Mouse (Mus musculus) c-Kit-positive CD71-positive TER-119-positive erythroid progenitor cells, embryonic 14.5 days (primary cell): Measurements from ENCODE around the gene Clhc1.

Source experiments
- DNase-seq: peaks from one replicate; pipeline ENCODE4 v3.0.0-alpha.2; 2013; ENCODE audit warnings: low spot score

The Clhc1 gene

DNA sequence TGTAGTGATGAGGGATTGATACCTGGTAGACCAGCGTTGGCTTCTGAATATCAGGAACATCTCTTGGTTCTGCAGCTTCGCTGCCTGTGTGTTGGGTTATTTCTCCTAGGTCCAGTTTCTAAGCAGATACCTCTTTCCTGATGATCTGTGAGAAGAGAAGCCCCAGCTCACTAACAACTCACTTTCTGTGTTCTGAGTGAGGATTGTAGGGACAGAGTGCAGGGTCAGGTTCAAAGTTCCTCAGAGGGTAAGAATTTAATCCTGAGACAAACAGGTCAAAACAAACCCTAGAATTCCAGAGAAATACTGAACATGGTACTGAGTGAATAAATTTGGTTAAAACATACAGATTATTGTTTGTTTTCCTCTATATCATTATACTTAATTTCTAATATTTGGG, 15.7 kb downstream of the Clhc1 start:
- no peak for DNase-seq

- DNase-seq: no peak
Observed at GRCm38 (mm10) chr11:29571536-29571935, 23.8 kb downstream of the Clhc1 start.

DNA sequence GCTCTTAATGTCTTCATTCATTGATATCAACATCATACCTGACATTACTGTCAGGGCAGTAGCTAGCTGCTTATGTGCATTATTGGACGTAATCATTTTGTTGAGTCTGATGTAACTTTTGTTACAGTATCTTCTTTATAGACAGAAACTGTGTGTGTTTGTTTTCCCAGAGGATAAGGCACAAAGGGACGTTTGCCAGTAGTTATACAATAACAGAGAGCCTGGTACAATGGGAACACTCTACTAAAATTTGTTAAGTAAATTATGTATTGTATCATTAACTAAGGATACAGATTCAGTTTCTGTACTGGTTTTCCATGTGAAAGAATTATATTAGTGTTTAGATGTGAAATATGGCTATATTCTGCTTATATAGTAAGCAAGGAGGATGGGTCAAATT, 24.9 kb downstream of the Clhc1 start:
- DNase-seq: no peak

DNA sequence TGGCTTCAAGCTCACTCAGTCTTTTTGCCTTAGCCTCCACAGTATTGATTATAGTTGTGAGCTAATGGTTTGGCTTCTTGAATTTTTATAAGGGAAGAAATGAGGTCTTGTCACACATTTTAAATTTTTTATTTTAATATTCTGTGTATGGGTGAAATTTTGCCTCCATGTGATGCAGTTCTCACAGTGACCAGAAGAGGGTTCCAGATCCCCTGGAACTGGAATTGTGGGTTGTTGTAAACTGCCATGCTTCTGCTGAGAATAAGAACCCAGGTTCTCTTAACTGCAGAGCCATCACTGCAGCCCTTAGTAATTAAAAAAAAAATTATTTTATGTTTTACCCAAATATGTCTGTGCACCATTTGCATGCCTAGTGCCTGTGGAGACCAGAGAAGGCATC, 31.9 kb downstream of the Clhc1 start:
- peak; percentile 4 for DNase-seq

DNA sequence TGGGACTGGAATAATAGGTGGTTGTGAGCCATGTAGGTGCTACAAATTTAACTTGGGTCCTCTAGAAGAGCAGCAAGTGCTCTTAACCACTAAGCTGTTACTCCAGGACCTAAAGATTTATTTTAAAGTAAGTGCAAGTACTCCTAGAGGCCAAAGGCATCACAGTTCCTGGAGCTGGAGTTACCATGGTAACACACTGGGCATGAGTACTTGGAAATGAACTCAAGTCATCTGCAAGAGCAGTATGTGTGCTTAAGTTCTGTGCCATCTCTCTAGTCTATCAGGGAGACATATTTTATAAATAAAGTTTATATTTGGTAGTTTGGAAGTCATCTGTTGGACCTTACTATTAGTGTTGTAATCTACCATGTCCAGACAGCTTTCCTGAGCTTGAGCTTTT, 47.5 kb downstream of the Clhc1 start:
- DNase-seq: no peak

- DNase-seq: no peak
Observed at GRCm38 (mm10) chr11:29597159-29597558, 49.4 kb downstream of the Clhc1 start.

- no peak for DNase-seq
Observed at GRCm38 (mm10) chr11:29599000-29599399, 51.2 kb downstream of the Clhc1 start.

GRCm38 (mm10) chr11:29603581-29603980, 55.8 kb downstream of the Clhc1 start:
- no peak for DNase-seq

GRCm38 (mm10) chr11:29607465-29607990, 59.8 kb downstream of the Clhc1 start:
- DNase-seq: no peak

DNA sequence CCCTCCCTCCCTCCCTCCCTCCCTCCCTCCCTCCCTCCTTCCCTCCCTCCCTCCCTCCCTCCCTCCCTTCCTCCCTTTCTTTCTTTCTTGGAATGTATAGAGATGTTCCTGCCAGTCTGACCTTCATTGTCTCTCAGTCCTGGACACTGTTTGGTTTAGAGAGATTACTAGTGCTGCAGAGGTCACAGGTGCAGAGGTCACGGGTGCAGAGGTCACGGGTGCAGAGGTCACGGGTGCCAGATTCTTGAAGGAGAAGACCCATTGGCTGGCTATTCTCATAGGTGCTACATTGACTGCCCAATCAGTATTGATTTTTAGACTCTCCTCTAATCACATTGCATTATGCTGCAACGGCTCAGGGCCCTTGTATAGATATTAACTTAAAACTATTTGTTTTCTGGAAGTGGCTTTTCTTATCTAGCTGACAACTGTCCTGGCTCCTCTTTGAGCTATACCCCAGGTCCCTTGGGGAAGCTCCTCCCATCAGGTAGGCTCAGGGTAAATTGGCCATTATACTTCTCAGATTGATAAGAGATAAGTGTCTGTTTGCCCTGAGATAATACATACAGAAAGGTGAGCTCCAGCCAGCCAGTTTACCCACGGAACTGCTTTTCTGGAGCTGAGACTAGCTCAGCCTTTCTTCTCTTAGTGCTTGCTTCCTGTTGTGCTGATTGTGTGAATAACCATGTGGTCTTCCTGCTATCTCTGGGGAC, 62.2 kb downstream of the Clhc1 start:
- no peak for DNase-seq

DNA sequence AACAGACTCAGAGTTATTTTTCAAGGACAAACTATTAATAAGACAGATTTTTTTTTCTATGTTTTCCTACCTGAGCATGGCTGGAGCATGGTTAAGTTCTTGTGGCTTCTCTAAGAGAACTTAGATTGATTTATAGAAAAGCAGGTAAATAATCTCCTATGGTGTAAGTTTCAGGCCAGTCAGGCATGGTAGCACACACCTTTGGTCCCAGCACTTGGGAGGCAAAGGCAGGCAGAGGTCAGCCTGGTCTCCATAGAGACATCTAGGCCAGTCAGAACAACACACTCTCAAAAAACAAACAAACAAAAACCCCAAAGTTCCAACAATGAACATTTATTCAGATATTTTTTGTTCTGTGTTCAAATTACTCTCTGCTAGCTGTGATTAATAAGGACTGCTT, 64.3 kb downstream of the Clhc1 start:
- no peak for DNase-seq

DNA sequence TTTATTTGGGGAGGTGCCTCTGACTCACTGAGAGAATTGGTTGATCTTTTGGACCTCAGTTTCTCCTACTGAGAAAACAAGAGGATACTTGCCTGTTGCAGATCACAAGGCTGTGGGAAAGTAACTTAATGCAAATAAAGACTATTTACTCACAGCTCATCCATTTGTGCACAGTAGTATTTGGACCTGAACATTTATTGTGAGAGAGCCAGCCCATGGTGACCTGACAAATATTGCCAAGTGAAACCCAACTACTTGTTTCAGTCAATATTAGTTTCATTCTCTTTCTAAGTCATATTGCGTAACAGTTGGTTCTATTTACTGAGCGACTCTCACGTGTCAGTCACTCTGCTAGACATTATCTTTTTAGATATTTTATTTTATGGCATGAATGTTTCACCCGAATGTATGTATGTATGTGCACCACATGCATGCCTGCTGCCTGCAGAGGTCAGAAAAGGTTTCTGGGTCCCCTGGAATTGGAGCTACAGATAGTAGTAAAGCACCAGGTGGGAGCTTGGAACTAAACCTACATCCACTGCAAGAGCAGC, 65.5 kb downstream of the Clhc1 start:
- no peak for DNase-seq

GRCm38 (mm10) chr11:29614217-29614924, 66.6 kb downstream of the Clhc1 start:
- no peak for DNase-seq

DNA sequence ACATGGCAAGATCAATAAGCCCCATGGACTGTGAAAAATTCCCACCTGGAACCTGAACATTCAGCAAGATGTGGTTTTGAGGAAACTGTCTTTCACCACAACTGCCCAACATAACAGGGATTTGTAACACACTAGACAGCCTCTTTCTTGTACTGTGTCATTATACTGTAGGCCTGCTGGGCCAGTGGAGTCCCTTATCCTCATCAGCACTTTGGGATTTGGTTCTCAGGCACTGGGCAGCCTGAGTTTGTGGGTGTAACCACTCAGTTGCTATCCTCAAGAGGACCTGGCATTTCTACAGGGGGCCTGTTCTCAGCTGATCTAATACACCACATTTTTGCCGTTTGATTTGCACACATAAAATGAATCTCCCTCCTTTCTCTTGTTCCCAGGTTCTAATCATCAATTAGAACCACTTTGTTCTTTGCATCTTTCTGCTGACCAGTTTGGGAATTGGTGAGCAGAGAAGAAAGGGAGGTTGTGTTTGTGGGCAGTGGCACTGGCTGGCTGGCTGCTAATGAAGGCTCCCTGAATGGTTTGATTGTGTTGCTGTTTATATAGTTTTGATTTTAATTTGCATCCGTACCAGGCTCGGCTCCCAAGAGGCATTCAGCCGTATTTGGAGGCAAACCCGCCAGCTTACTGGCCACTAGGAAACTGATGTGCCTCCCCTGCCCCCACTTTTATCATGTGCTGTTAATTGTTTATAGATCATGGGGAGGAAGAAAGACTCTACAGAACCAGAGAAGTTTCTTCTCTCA, 74.5 kb downstream of the Clhc1 start:
- no peak for DNase-seq

DNA sequence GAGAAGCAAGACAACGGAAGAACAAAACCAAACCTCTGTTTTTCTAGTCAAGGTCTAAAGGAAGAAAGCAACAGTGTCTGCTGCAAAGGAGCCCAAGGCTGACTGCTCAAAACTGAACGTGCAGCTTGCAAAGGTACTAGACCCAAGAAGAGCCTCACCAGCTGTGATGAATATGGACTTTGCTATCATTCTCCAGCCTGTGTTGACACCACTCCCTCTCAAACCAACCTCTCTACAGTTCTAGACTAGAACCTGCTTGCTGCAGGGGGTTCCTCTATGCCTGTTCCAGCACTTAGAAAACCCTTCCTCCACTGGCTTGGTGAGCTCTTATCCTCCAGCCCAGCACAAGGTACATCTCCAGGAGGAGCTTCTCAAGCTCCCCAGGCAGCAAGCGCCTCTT, 75.6 kb downstream of the Clhc1 start:
- no peak for DNase-seq

GRCm38 (mm10) chr11:29626541-29626940, 78.8 kb downstream of the Clhc1 start:
- no peak for DNase-seq

DNA sequence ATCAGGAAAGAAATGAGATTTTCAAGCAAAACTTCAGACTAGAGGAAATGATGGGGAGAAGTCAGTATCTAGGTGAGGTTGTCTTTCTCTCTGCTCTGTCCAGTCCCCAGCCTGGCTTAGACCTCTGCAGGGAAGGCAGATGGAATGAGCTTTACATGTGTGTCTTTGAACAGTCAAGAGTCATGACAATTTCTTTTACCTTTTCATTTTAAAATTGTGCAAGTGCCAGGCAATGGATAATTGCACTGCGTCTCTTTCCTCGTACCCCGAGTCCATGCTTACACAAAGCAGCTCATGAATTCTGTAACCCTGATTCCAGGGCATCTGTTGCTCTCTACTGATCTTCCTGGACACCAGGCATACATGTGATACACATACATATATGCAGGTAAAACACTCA, 80.0 kb downstream of the Clhc1 start:
- DNase-seq: no peak
